Mouse (Mus musculus) spleen, postnatal 0 days (tissue): ENCODE data around the gene Smim14. TPM values are rescaled to one million over a fixed set of nuclear protein-coding genes. Genes with fewer than 3 reads are reported as not detected.

Experiments
- polyA plus RNA-seq: library from polyadenylated mRNA; unstranded; fragments of >200 nt; fragmentation: Nextera tagmentation; extraction: Ambion mirVana; gene quantifications from 2 replicates; pipeline ENCODE4 v1.2.1, GENCODE M21; 2015

Gene Smim14
- 88.1 and 106 TPM in 2 replicates for polyA plus RNA-seq

GRCm38 (mm10) chr5:65536751-65537419 is at the start of gene Smim14, which contains the start of gene Ube2k:
Smim14 (minus strand) TSS chr5:65537184.
Ube2k (plus strand) TSS chr5:65537233.

GRCm38 (mm10) chr5:65492716-65493531 is 44.1 kb downstream of the Smim14 start, which contains the start of gene Gm43552:
Gm43552 (minus strand) TSS chr5:65492833.

GRCm38 (mm10) chr5:65435806-65436561 is 101.0 kb downstream of the Smim14 start, which contains the start of gene Ugdh:
Ugdh (minus strand) TSS chr5:65435949.

Other genes with a start within 250 kb of the Smim14 start
- 64.8 and 65.3 TPM in 2 replicates for gene Rfc1, start 201.5 kb downstream of the Smim14 start, polyA plus RNA-seq
- gene Klb, start 188.9 kb downstream of the Smim14 start, polyA plus RNA-seq: not detected in 2 replicates
- gene Rpl9, start 145.7 kb downstream of the Smim14 start, polyA plus RNA-seq: 1,068 and 1,069 TPM in 2 replicates
- gene Lias, start 145.7 kb downstream of the Smim14 start, polyA plus RNA-seq: 53.1 and 53.9 TPM in 2 replicates
- gene Ugdh, start 101.2 kb downstream of the Smim14 start, polyA plus RNA-seq: 38.4 and 46.8 TPM in 2 replicates
- gene Gm43552, start 44.4 kb downstream of the Smim14 start, polyA plus RNA-seq: not detected in 2 replicates
- 108 and 123 TPM in 2 replicates for gene Ube2k, start within 50 bp of the Smim14 start, polyA plus RNA-seq
- 37.7 and 40.7 TPM in 2 replicates for gene Pds5a, start 161.1 kb upstream of the Smim14 start, polyA plus RNA-seq
- 10.1 and 11.4 TPM in 2 replicates for gene N4bp2, start 226.3 kb upstream of the Smim14 start, polyA plus RNA-seq